Mouse (Mus musculus) cerebellum, adult 9-11 months (tissue): ENCODE measurements around the gene C1qbp.

Experiments
- DNase-seq: peaks from one replicate; pipeline ENCODE4 v3.0.0; 2022

C1qbp gene

GRCm38 (mm10) chr11:70982557-70983228, at the start of gene C1qbp:
C1qbp (minus strand) TSS chr11:70983026.
- peak; percentile 92 for DNase-seq

- no peak for DNase-seq
Observed at GRCm38 (mm10) chr11:71032070-71032469, 49.2 kb upstream of the C1qbp start.

GRCm38 (mm10) chr11:71029403-71030118, 46.7 kb upstream of the C1qbp start:
- no peak for DNase-seq

GRCm38 (mm10) chr11:71028280-71028679, 45.5 kb upstream of the C1qbp start:
- no peak for DNase-seq

GRCm38 (mm10) chr11:71019201-71020068, 36.6 kb upstream of the C1qbp start, which contains the start of the genes Mis12 and Derl2:
Mis12 (plus strand) TSS chr11:71019611.
Derl2 (minus strand) TSS chr11:71019841.
- peak; percentile 100 for DNase-seq

GRCm38 (mm10) chr11:71018416-71019200, 35.8 kb upstream of the C1qbp start:
- DNase-seq: peak; percentile 16

- no peak for DNase-seq
Observed at GRCm38 (mm10) chr11:71017051-71017450, 34.2 kb upstream of the C1qbp start.

GRCm38 (mm10) chr11:71012743-71013142, 29.9 kb upstream of the C1qbp start:
- no peak for DNase-seq

- DNase-seq: no peak
Observed at GRCm38 (mm10) chr11:71008321-71008720, 25.5 kb upstream of the C1qbp start.

GRCm38 (mm10) chr11:71007831-71008230, 25.0 kb upstream of the C1qbp start:
- DNase-seq: no peak

- no peak for DNase-seq
Observed at GRCm38 (mm10) chr11:71007026-71007425, 24.2 kb upstream of the C1qbp start.

- no peak for DNase-seq
Observed at GRCm38 (mm10) chr11:71005046-71005445, 22.2 kb upstream of the C1qbp start.

GRCm38 (mm10) chr11:71004316-71004773, 21.5 kb upstream of the C1qbp start, which contains the start of gene Dhx33:
Dhx33 (minus strand) TSS chr11:71004437.
- peak; percentile 98 for DNase-seq

- no peak for DNase-seq
Observed at GRCm38 (mm10) chr11:71003611-71004315, 20.9 kb upstream of the C1qbp start.

GRCm38 (mm10) chr11:71001167-71001566, 18.3 kb upstream of the C1qbp start:
- DNase-seq: no peak

GRCm38 (mm10) chr11:70982030-70982429, 796 bp downstream of the C1qbp start:
- DNase-seq: no peak

- DNase-seq: no peak
Observed at GRCm38 (mm10) chr11:70980751-70981510, 1.9 kb downstream of the C1qbp start.

- DNase-seq: no peak
Observed at GRCm38 (mm10) chr11:70980232-70980631, 2.6 kb downstream of the C1qbp start.

GRCm38 (mm10) chr11:70977293-70977692, 5.5 kb downstream of the C1qbp start:
- DNase-seq: no peak

GRCm38 (mm10) chr11:70975193-70975592, 7.6 kb downstream of the C1qbp start:
- DNase-seq: no peak

GRCm38 (mm10) chr11:70973947-70974346, 8.9 kb downstream of the C1qbp start:
- no peak for DNase-seq
